Mouse (Mus musculus): Measurements from ENCODE around the gene Trnau1ap. TPM values are rescaled to one million over a fixed set of nuclear protein-coding genes. Genes with fewer than 3 reads are reported as not detected.

The Trnau1ap gene
- polyA plus RNA-seq, 1 experiment from 2014 or later = 71.5 TPM

DNA sequence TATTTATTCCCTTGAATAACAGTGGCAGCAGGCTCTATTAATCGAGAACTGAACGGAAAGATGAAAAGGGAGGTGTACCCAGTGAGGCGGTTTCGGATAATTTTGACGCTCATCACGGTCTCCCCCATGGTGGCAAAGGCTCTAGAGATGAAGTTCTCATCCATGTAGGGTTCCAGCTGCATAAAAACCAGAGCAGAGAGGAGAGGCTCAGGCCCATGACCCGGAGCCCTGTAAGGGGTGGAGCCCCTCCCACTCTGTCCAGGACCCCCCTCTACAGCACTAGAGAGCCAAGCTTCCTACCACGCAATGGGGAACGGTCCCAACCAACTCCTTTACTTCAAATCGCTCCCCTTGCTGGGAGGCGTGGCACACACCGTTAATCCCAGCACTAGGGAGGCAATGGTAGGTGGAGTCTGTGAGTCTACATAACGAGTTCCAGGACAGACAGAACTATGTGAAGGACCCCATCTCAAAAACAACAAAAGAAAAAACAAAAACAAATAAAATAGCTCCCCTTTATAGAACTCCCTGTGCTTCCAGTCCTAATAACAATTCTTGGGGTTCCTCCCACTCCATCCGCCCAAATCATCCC is 851 bp downstream of the Trnau1ap start:
- Histone ChIP-seq H3K4me3 (ENCODE audit: low read length) (peak overlapping the region; percentile 79), H3K27me3 (ENCODE audit: control insufficient read depth, insufficient read depth, low read length) (no peaks in the 10 kb centered on the region), H3K9ac (ENCODE audit: low read length) (peak overlapping the region; percentile 91), H3K27ac (ENCODE audit: low read length) (peak overlapping the region; percentile 93; the same call in 1 of the 2 replicates), H3K4me2 (ENCODE audit: low read depth, low read length) (peak overlapping the region; percentile 65), H3K36me3 (ENCODE audit: control insufficient read depth, insufficient read depth) (peaks cover 23% of the 10 kb centered on the region), H3K9me3 (replicated peaks; ENCODE audit: control insufficient read depth, low read length) (no peaks in the 10 kb centered on the region), H3K4me1 (ENCODE audit: control insufficient read depth, insufficient read depth, low read length) (no peaks in the 10 kb centered on the region; the same call in none of the 2 replicates)
- 50% methylated on average over 14 of the region's 14 CpGs for WGBS
- ATAC-seq (replicated peaks; ENCODE audit: extremely low read depth, insufficient read depth, low FRiP score) = no peak

DNA sequence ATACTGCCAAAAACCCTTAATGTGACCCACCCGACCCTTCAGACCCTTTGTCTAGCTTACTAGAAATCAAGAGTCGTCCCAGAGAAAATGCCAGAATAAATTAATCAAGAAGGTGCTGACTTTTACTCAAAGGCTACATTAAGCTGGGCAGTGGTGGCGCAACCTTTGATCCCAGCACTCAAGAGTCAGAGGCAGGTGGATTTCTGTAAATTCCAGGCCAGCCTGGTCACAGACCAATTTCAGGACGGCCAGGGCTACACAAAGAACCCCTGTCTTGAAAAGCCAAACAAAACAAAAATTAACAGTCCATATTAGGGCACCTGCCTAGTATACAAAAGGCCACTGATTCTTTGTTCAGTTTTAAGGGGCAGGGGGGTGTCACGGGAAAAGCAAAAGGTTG is 2.9 kb downstream of the Trnau1ap start:
- no peaks in the 10 kb centered on the region; the same call in none of the 2 replicates for H3K4me1 ChIP-seq (ENCODE audit: control insufficient read depth, insufficient read depth, low read length)
- ATAC-seq (replicated peaks; ENCODE audit: extremely low read depth, insufficient read depth, low FRiP score) = no peak
- peaks cover 14% of the 10 kb centered on the region for H3K36me3 ChIP-seq (ENCODE audit: control insufficient read depth, insufficient read depth)
- no peak overlapping the region for H3K4me3 ChIP-seq (ENCODE audit: low read length)
- no peak overlapping the region for H3K4me2 ChIP-seq (ENCODE audit: low read depth, low read length)
- no peak overlapping the region for H3K9ac ChIP-seq (ENCODE audit: low read length)
- no peaks in the 10 kb centered on the region for H3K9me3 ChIP-seq (replicated peaks; ENCODE audit: control insufficient read depth, low read length)
- no peak overlapping the region for H3K27ac ChIP-seq (ENCODE audit: low read length)
- no peaks in the 10 kb centered on the region for H3K27me3 ChIP-seq (ENCODE audit: control insufficient read depth, insufficient read depth, low read length)
- WGBS = 82% methylated on average over 5 of the region's 5 CpGs

DNA sequence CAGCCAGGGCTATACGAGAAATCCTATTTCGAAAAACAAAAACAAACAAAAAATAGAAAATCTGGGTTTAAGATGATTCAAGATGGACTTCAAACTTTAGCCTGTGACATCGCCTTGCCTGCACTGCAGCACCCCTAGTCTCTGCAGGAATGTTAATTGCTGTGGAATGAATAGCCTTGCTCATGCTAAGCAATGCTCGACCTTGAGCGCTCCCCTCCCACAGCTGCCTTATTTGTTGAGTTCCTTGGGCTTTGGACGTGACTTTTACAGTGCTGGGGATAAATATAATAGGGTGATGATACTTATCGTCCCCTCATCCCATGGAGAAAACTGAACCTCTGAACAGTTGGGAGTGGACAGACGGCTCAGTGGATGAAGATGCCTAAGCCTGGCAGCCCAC is 13.6 kb downstream of the Trnau1ap start:
- Histone ChIP-seq H3K9ac (ENCODE audit: low read length) (no peak overlapping the region), H3K27me3 (ENCODE audit: control insufficient read depth, insufficient read depth, low read length) (no peaks in the 10 kb centered on the region), H3K4me2 (ENCODE audit: low read depth, low read length) (no peak overlapping the region), H3K9me3 (replicated peaks; ENCODE audit: control insufficient read depth, low read length) (no peaks in the 10 kb centered on the region), H3K4me3 (ENCODE audit: low read length) (no peak overlapping the region), H3K27ac (ENCODE audit: low read length) (peak overlapping the region; percentile 1), H3K36me3 (ENCODE audit: control insufficient read depth, insufficient read depth) (peaks cover 48% of the 10 kb centered on the region), H3K4me1 (ENCODE audit: control insufficient read depth, insufficient read depth, low read length) (no peaks in the 10 kb centered on the region; the same call in 1 of the 2 replicates)
- WGBS = 61% methylated on average over 8 of the region's 8 CpGs
- 0 out of 2 replicates have a peak, but pooled peaks have one; percentile 42 for ATAC-seq (replicated peaks; ENCODE audit: extremely low read depth, insufficient read depth, low FRiP score)

DNA sequence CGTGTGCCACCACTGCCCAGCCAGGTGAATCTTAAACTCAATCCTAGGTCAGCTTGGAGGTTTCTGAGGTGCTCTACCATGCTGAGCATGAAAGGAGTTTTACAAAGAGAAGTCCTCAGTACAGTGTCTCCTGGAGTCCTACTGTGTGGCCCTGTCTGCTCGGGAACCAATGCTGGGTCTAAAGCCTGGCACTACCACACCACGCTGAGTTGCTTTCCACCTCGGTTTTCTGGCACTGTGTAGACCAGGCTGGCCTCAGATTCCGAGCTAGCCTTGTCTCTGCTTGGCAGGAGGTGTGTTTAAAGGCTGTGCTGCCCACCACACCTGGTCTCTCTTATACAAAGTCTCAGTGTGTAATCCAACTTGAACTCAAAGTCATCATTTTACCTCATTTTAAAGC is 16.7 kb downstream of the Trnau1ap start:
- peaks cover 38% of the 10 kb centered on the region for H3K36me3 ChIP-seq (ENCODE audit: control insufficient read depth, insufficient read depth)

DNA sequence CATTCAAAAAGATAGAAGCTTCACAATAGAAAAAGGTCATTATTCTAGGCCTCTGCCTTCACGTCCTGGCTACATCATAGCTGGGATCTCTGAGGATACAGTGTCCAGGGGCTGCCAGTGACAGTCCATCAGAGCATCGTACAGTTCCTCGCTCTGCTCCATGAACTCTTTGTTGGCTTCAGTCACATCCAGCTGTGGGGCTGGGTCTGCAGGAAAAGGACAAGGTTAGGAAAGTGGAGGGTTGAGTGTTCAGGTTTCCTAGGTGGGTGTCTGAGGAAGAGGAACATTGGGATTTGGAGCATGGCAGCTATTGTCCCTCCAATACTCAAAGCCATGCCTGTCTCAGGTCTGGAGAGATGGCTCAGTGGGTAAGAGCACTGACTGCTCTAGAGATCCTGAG is 17.5 kb downstream of the Trnau1ap start:
- Histone ChIP-seq H3K36me3 (ENCODE audit: control insufficient read depth, insufficient read depth) (peaks cover 35% of the 10 kb centered on the region), H3K4me2 (ENCODE audit: low read depth, low read length) (no peak overlapping the region), H3K9ac (ENCODE audit: low read length) (no peak overlapping the region), H3K27me3 (ENCODE audit: control insufficient read depth, insufficient read depth, low read length) (no peaks in the 10 kb centered on the region), H3K4me1 (ENCODE audit: control insufficient read depth, insufficient read depth, low read length) (peaks cover 11% of the 10 kb centered on the region), H3K4me3 (ENCODE audit: low read length) (no peak overlapping the region), H3K9me3 (replicated peaks; ENCODE audit: control insufficient read depth, low read length) (no peaks in the 10 kb centered on the region), H3K27ac (ENCODE audit: low read length) (no peak overlapping the region)
- no peak for ATAC-seq (replicated peaks; ENCODE audit: extremely low read depth, insufficient read depth, low FRiP score)
- WGBS = 50% methylated on average over 3 of the region's 3 CpGs

More for the DNA sequence above, 16.7 kb downstream of the Trnau1ap start:
- no peaks in the 10 kb centered on the region for H3K9me3 ChIP-seq (replicated peaks; ENCODE audit: control insufficient read depth, low read length)
- no peak overlapping the region for H3K9ac ChIP-seq (ENCODE audit: low read length)
- ATAC-seq (replicated peaks; ENCODE audit: extremely low read depth, insufficient read depth, low FRiP score) = no peak
- WGBS = 88% methylated on average over 5 of the region's 5 CpGs
- no peaks in the 10 kb centered on the region for H3K27me3 ChIP-seq (ENCODE audit: control insufficient read depth, insufficient read depth, low read length)
- H3K4me3 ChIP-seq (ENCODE audit: low read length) = no peak overlapping the region
- H3K27ac ChIP-seq (ENCODE audit: low read length) = no peak overlapping the region
- peaks cover 11% of the 10 kb centered on the region for H3K4me1 ChIP-seq (ENCODE audit: control insufficient read depth, insufficient read depth, low read length)
- H3K4me2 ChIP-seq (ENCODE audit: low read depth, low read length) = no peak overlapping the region

DNA sequence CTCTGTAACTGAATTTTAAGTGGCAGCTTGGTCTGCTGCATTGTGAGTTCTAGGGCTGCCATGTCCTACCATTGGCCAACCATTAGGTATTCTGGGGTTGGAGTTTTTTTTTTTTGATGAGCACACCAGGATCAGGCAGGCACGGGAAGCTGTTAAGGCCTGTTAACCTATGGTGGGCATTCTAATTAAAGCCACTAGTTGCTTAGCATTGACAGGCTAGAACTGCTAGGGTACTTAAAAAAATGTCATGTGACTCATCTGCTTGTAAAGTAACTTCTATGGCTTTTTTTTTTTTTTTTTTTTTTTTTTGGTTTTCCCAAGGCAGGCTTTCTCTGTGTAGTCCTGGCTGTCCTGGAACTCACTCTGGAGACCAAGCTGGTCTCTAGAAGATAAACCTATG is 18.1 kb downstream of the Trnau1ap start:
- no peaks in the 10 kb centered on the region for H3K27me3 ChIP-seq (ENCODE audit: control insufficient read depth, insufficient read depth, low read length)
- peaks cover 11% of the 10 kb centered on the region for H3K4me1 ChIP-seq (ENCODE audit: control insufficient read depth, insufficient read depth, low read length)
- no peak overlapping the region for H3K27ac ChIP-seq (ENCODE audit: low read length)
- peaks cover 35% of the 10 kb centered on the region for H3K36me3 ChIP-seq (ENCODE audit: control insufficient read depth, insufficient read depth)
- ATAC-seq (replicated peaks; ENCODE audit: extremely low read depth, insufficient read depth, low FRiP score) = no peak
- H3K9ac ChIP-seq (ENCODE audit: low read length) = no peak overlapping the region
- no peak overlapping the region for H3K4me3 ChIP-seq (ENCODE audit: low read length)
- no peak overlapping the region for H3K4me2 ChIP-seq (ENCODE audit: low read depth, low read length)
- 37% methylated on average over 1 of the region's 1 CpGs for WGBS
- no peaks in the 10 kb centered on the region for H3K9me3 ChIP-seq (replicated peaks; ENCODE audit: control insufficient read depth, low read length)

DNA sequence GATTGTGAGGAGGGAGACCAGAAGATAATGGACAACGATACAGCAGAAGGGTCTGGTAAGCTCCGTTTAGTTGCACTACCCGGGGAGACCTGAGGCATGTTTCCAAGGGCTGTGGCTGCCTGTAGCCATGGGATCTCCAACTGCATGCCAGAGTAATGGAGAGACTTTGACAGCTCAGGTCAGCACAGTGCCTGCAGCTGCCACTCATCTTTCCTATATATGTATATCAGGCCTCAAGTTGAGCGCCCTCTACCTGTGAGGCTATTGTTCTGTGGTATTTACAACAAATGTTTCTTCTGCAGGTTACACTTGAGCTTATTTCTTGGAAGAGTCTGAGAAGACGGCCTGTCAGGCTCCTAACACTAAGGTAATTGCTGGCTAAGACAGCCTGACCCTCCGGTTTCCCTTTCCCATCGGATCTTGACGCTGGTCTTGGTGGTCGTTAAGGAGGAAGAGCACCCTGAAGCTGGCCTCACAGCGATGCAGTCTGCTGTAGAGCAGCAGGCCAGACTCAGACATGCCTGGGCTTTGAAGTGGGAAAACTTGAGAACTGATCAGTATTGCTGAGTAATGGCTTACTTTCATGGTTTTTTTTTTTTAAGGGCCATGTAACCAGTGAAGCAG is 19.4 kb downstream of the Trnau1ap start:
- peak overlapping the region; percentile 84 for H3K4me2 ChIP-seq (ENCODE audit: low read depth, low read length)
- peak overlapping the region; percentile 94 for H3K27ac ChIP-seq (ENCODE audit: low read length)
- peaks cover 35% of the 10 kb centered on the region for H3K36me3 ChIP-seq (ENCODE audit: control insufficient read depth, insufficient read depth)
- H3K9ac ChIP-seq (ENCODE audit: low read length) = peak overlapping the region; percentile 98
- no peaks in the 10 kb centered on the region for H3K27me3 ChIP-seq (ENCODE audit: control insufficient read depth, insufficient read depth, low read length)
- WGBS = 28% methylated on average over 10 of the region's 10 CpGs
- H3K4me3 ChIP-seq (ENCODE audit: low read length) = peak overlapping the region; percentile 92
- H3K4me1 ChIP-seq (ENCODE audit: control insufficient read depth, insufficient read depth, low read length) = peaks cover 11% of the 10 kb centered on the region
- ATAC-seq (replicated peaks; ENCODE audit: extremely low read depth, insufficient read depth, low FRiP score) = 0 out of 2 replicates have a peak, but pooled peaks have one; percentile 25
- no peaks in the 10 kb centered on the region for H3K9me3 ChIP-seq (replicated peaks; ENCODE audit: control insufficient read depth, low read length)

DNA sequence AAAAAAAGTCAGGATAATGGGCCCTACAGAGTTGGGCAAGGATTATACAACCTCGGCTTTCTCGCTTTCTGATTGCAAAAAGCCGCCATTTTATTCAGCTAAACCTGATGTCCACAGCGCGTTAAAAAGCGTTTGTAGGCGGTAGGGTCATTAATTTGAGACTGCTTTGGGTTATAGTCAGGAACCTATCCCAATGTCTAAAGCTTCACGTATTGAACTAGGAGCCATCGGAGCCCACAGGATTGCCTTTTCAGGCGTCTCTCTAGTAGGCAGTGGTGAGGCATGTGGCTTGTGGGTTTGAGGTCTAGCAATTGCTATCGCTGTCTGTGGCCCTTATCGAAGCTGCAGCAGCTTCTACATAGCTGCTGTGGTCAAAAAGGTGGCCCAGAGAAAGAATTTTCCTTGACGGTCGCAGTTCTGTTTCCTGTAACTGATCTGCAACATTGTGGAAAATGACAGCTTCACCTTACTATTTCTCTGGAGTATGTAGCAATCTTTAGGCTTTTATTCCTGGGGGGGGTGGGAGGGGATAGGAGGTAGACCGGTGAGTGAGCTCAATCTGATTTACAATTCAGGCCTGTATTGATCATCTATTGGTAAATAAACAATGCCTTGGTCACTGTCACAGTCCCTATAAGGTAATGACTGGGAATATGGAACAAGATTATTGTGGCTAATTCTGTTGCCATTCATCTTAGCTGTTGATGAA is 20.0 kb downstream of the Trnau1ap start:
- H3K27me3 ChIP-seq (ENCODE audit: control insufficient read depth, insufficient read depth, low read length) = no peaks in the 10 kb centered on the region
- H3K36me3 ChIP-seq (ENCODE audit: control insufficient read depth, insufficient read depth) = peaks cover 35% of the 10 kb centered on the region
- H3K4me2 ChIP-seq (ENCODE audit: low read depth, low read length) = peak overlapping the region; percentile 84
- ATAC-seq (replicated peaks; ENCODE audit: extremely low read depth, insufficient read depth, low FRiP score) = no peak
- H3K9ac ChIP-seq (ENCODE audit: low read length) = peak overlapping the region; percentile 98
- no peaks in the 10 kb centered on the region for H3K9me3 ChIP-seq (replicated peaks; ENCODE audit: control insufficient read depth, low read length)
- WGBS = under 1% methylated on average over 15 of the region's 15 CpGs
- H3K4me3 ChIP-seq (ENCODE audit: low read length) = peak overlapping the region; percentile 92
- H3K27ac ChIP-seq (ENCODE audit: low read length) = peak overlapping the region; percentile 94
- peaks cover 11% of the 10 kb centered on the region for H3K4me1 ChIP-seq (ENCODE audit: control insufficient read depth, insufficient read depth, low read length)

Data from heart, embryonic 16.5 days (tissue).